Mouse (Mus musculus) embryonic fibroblast, embryonic 13.5 days (primary cell): Measurements from ENCODE around the gene Ttc8.

Experiments used
- CTCF ChIP-seq: IDR thresholded peaks from 2 replicates; pipeline ENCODE4 v1.5.1; 2011; ENCODE audit warnings: mild to moderate bottlenecking, control low read depth, low read length, moderate library complexity, borderline replicate concordance; ENCODE audit not compliant: insufficient read depth
- POLR2A ChIP-seq: IDR thresholded peaks from 2 replicates; pipeline ENCODE4 v1.6.1; 2011; ENCODE audit warnings: low read depth, mild to moderate bottlenecking, control low read depth, low read length, moderate library complexity

DNA sequence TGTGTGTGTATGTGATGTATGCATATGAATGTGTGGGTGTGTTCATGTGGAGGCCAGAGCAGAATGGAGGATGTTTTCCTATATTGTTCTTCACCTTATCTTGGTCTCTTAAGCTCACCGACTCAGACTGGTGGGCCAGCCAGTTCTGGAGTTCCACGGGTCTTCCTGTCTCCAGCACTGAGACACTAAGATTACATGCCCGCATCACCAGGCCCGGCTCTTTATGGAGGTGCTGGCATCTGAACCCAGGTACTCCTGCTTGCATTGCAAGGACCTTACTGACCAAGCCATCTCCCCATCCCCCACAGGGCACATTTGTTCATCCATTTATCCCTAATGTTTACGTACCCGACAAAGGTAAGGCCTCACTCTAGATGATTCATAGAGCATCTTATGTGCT, 89.7 kb downstream of the Ttc8 start:
- TF ChIP-seq CTCF, result no peak
- no peak for TF ChIP-seq POLR2A
